Mouse (Mus musculus): ENCODE measurements around the gene Gatad1.

DNA sequence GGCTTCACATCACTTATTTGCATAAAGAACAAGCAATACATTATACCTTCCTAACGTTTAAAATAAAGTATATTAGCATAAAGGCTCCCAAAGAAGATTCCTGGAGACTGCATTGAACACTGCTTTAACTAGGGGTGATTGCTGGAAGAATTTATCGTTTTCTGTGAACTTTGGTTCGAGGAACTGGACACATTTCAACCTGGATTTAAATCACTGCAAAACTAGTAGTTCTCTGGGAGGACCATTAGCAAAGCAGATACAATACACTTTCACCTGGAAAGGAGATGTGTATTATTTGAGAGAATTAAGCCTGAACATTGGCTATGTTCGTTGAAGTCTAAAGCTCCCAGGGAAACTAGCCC is 8.2 kb downstream of the Gatad1 start:
- TF ChIP-seq FLI1 (IDR thresholded peaks at IDR 0.05; ENCODE audit: low read length) = no peak
- no peak for TF ChIP-seq GATA1 (IDR thresholded peaks at IDR 0.05; ENCODE audit: borderline replicate concordance, low read length)

Measured in megakaryocyte, embryonic 14.5 days (primary cell).